Mouse (Mus musculus): ENCODE results near the gene Myh8. TPM values are rescaled to one million over a fixed set of nuclear protein-coding genes. Genes with fewer than 3 reads are reported as not detected.

The Myh8 gene
- polyA plus RNA-seq (2015; fragmentation: Nextera tagmentation; extraction: Ambion mirVana): 7.4 and 13.5 TPM in 2 replicates

DNA sequence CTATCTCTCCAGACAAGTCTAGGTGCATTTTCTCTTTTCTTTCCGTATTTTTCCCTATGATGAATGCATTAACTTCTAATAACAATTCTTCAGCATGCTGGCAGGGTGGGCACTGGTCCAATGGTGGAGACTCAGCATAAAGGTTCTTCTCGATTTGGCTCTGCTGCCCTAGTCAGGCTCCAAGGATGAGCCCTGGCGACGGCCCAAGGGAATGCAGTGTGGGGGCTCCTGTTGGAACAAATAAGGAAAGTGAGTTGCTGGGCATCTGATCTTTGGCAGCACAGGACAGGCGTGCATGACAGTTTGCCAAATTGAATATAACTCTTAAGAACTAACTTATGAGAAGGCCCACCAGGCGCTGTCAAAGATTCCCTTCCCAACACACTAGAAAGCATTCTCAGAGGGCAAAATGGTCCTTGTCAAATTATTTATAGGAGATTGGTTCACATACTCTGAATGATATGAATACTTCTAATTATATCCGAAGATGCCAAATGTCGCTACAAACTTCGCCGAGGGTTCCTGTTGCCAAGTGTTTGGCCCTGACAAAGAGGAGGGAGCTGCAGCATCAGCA is at the start of gene Myh8:
Gene Myh8 (plus strand): TSS at position 524 of the 574 bp plus-strand sequence.
- Histone ChIP-seq H3K4me1 (replicated peaks) (no peaks in the 10 kb centered on the region), H3K4me3 (replicated peaks) (no peak within 1 kb of the TSS), H3K9ac (no peak within 1 kb of the TSS), H3K27me3 (no peaks in the 10 kb centered on the region), H3K36me3 (replicated peaks) (no peaks in the 10 kb centered on the region), H3K27ac (replicated peaks) (no peak within 1 kb of the TSS), H3K9me3 (replicated peaks) (no peaks in the 10 kb centered on the region), H3K4me2 (no peak within 1 kb of the TSS)
- ATAC-seq (ENCODE audit: insufficient read depth): no peak
- 69% methylated on average over 10 of the region's 10 CpGs for WGBS (ENCODE audit: insufficient replicate concordance)

- no peaks in the 10 kb centered on the region for H3K9me3 ChIP-seq (replicated peaks)
- H3K36me3 ChIP-seq (replicated peaks): no peaks in the 10 kb centered on the region
- no peak overlapping the region for H3K4me2 ChIP-seq
- no peak overlapping the region for H3K9ac ChIP-seq
- H3K27ac ChIP-seq (replicated peaks): no peak overlapping the region
- no peak overlapping the region for H3K4me3 ChIP-seq (replicated peaks)
- no peaks in the 10 kb centered on the region for H3K27me3 ChIP-seq
- 54% methylated on average over 3 of the region's 3 CpGs for WGBS (ENCODE audit: insufficient replicate concordance)
- H3K4me1 ChIP-seq (replicated peaks): no peaks in the 10 kb centered on the region
- ATAC-seq (ENCODE audit: insufficient read depth): no peak
Observed at GRCm38 (mm10) chr11:67228731-67229130, 48.2 kb upstream of the Myh8 start.

DNA sequence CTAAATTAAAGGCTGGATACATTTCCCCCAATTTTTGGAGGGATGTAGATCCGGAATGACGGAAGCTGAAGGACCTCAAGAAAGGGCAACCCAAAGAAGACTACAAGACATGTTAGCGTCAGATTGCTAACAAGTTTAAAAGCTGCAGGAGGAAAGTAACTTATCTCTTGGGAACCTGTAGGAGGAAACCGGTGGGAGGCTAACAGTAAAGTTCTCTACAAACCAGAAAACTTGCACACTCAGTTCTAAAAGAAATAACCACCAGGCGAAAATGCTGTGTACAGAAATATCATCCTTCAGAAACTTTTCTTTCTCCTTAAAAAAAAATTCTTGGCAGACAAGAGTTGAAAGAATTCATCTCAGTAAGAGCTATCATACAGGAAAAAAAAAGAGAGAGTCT is 47.8 kb upstream of the Myh8 start:
- WGBS (ENCODE audit: insufficient replicate concordance): 55% methylated on average over 5 of the region's 5 CpGs
- H3K4me3 ChIP-seq (replicated peaks): no peak overlapping the region
- no peak overlapping the region for H3K4me2 ChIP-seq
- no peaks in the 10 kb centered on the region for H3K4me1 ChIP-seq (replicated peaks)
- H3K9me3 ChIP-seq (replicated peaks): no peaks in the 10 kb centered on the region
- ATAC-seq (ENCODE audit: insufficient read depth): no peak
- H3K36me3 ChIP-seq (replicated peaks): no peaks in the 10 kb centered on the region
- H3K27me3 ChIP-seq: no peaks in the 10 kb centered on the region
- H3K9ac ChIP-seq: no peak overlapping the region
- H3K27ac ChIP-seq (replicated peaks): no peak overlapping the region

DNA sequence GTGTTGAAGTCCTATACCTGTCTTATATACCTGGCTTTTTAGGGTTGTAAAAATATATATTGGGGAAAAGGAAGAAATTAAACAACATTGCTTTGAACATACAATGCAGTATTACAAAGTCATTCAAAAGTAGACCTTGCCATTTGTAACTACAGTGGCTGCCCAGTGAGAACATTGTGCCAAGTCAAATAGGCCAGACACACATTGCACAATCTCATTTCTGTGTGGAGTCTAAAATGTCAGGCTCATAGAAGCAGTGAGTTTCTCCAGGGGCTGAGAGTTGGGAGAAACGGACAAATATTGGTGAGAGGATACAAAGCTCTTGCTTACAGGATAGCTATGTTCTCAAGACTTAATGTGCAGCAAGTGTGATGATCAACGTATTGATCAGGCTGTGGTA is 47.0 kb upstream of the Myh8 start:
- H3K9me3 ChIP-seq (replicated peaks): no peaks in the 10 kb centered on the region
- H3K4me1 ChIP-seq (replicated peaks): no peaks in the 10 kb centered on the region
- 69% methylated on average over 2 of the region's 2 CpGs for WGBS (ENCODE audit: insufficient replicate concordance)
- no peak overlapping the region for H3K4me2 ChIP-seq
- H3K36me3 ChIP-seq (replicated peaks): no peaks in the 10 kb centered on the region
- ATAC-seq (ENCODE audit: insufficient read depth): no peak
- no peaks in the 10 kb centered on the region for H3K27me3 ChIP-seq
- no peak overlapping the region for H3K27ac ChIP-seq (replicated peaks)
- no peak overlapping the region for H3K4me3 ChIP-seq (replicated peaks)
- no peak overlapping the region for H3K9ac ChIP-seq

GRCm38 (mm10) chr11:67235639-67236358 is 41.1 kb upstream of the Myh8 start:
- no peak for ATAC-seq (ENCODE audit: insufficient read depth)
- Histone ChIP-seq H3K4me3 (replicated peaks) (no peak overlapping the region), H3K27me3 (no peaks in the 10 kb centered on the region), H3K9ac (no peak overlapping the region), H3K4me1 (replicated peaks) (no peaks in the 10 kb centered on the region), H3K36me3 (replicated peaks) (no peaks in the 10 kb centered on the region), H3K4me2 (no peak overlapping the region), H3K27ac (replicated peaks) (no peak overlapping the region), H3K9me3 (replicated peaks) (no peaks in the 10 kb centered on the region)
- 48% methylated on average over 5 of the region's 5 CpGs for WGBS (ENCODE audit: insufficient replicate concordance)

DNA sequence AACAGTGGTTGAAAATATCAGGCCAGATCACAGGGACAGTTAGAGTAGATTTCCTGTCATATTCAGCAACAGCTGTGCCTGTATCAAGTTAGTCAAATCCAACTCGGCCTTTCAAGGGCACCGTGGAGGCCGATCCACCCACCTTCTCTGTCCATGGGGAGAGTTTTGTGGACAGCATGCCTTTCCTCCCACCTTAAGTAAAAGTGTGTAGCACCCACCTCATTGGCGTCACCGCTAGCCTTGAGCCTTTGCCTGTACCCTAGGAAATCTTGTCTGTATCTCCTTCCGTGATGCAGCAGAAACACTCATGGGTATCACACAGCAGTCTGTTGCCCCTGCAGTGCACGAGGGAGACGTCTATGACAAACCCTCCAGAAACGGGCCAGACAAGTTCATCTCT is 40.1 kb upstream of the Myh8 start:
- no peaks in the 10 kb centered on the region for H3K4me1 ChIP-seq (replicated peaks)
- no peak overlapping the region for H3K4me2 ChIP-seq
- H3K9me3 ChIP-seq (replicated peaks): no peaks in the 10 kb centered on the region
- no peak overlapping the region for H3K27ac ChIP-seq (replicated peaks)
- H3K27me3 ChIP-seq: no peaks in the 10 kb centered on the region
- no peak overlapping the region for H3K4me3 ChIP-seq (replicated peaks)
- H3K36me3 ChIP-seq (replicated peaks): no peaks in the 10 kb centered on the region
- no peak overlapping the region for H3K9ac ChIP-seq
- WGBS (ENCODE audit: insufficient replicate concordance): 57% methylated on average over 9 of the region's 9 CpGs
- no peak for ATAC-seq (ENCODE audit: insufficient read depth)

DNA sequence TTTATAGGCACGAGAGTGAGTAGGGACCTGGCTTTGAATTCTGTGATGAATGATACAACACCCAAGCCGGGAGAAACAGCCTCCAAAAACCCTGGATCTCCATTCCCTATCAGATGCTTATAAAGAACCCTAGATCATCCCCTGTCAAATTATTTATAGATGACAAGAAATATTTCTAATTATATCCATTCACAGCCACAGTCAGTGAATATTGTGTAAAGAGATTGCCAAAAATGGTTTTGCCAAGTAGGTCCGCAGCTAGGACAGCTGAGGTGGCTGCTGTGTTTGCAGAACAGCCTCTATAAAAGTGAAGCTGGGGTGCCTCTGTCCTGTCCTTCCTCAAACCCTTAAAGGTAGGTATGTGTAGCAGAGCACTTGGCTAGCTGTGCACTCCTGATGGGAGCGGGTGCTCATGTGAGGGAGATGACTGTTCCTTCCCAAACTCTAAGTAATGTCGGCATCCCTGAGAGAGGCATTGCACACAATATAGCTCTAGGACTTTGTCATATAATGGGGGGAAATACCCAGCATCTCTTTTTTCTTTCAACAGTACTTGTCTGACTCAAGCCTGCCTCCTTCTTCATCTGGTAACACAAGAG is 39.3 kb upstream of the Myh8 start, which contains the start of gene Myh4:
Gene Myh4 (plus strand): TSS at position 549 of the 599 bp plus-strand sequence.
- Histone ChIP-seq H3K4me2 (no peak within 1 kb of the TSS), H3K36me3 (replicated peaks) (no peaks in the 10 kb centered on the region), H3K4me3 (replicated peaks) (no peak within 1 kb of the TSS), H3K9ac (no peak within 1 kb of the TSS), H3K4me1 (replicated peaks) (no peaks in the 10 kb centered on the region), H3K27me3 (no peaks in the 10 kb centered on the region), H3K9me3 (replicated peaks) (no peaks in the 10 kb centered on the region), H3K27ac (replicated peaks) (no peak within 1 kb of the TSS)
- WGBS (ENCODE audit: insufficient replicate concordance): 61% methylated on average over 5 of the region's 5 CpGs
- ATAC-seq (ENCODE audit: insufficient read depth): no peak

DNA sequence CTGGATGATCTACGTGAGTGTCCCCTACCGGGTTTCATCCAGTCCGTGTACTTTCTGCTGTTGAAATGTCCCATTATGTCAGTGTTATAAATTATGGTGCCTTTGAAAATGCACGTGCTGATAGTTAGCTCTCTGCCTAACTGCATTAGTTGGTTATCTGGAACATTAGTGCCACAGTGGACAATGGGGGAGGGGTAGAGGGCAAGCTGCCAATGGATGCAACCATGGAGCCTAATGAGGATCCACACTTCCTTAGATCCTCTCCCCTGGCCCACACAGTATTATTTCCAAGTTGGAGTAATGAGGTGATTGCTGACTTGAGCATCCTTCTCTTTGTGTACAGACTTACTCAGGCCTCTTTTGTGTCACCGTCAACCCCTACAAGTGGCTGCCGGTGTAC is 35.9 kb upstream of the Myh8 start:
- Histone ChIP-seq H3K27me3 (no peaks in the 10 kb centered on the region), H3K36me3 (replicated peaks) (no peaks in the 10 kb centered on the region), H3K9me3 (replicated peaks) (no peaks in the 10 kb centered on the region), H3K9ac (no peak overlapping the region), H3K27ac (replicated peaks) (no peak overlapping the region), H3K4me2 (no peak overlapping the region), H3K4me3 (replicated peaks) (no peak overlapping the region), H3K4me1 (replicated peaks) (no peaks in the 10 kb centered on the region)
- 72% methylated on average over 6 of the region's 6 CpGs for WGBS (ENCODE audit: insufficient replicate concordance)
- no peak for ATAC-seq (ENCODE audit: insufficient read depth)

GRCm38 (mm10) chr11:67253691-67254090 is 23.2 kb upstream of the Myh8 start:
- Histone ChIP-seq H3K4me3 (replicated peaks) (no peak overlapping the region), H3K4me2 (no peak overlapping the region), H3K27ac (replicated peaks) (no peak overlapping the region), H3K4me1 (replicated peaks) (no peaks in the 10 kb centered on the region), H3K36me3 (replicated peaks) (no peaks in the 10 kb centered on the region), H3K27me3 (no peaks in the 10 kb centered on the region), H3K9me3 (replicated peaks) (no peaks in the 10 kb centered on the region), H3K9ac (no peak overlapping the region)
- ATAC-seq (ENCODE audit: insufficient read depth): no peak
- WGBS (ENCODE audit: insufficient replicate concordance): 63% methylated on average over 4 of the region's 4 CpGs

- Histone ChIP-seq H3K27me3 (no peaks in the 10 kb centered on the region), H3K4me1 (replicated peaks) (no peaks in the 10 kb centered on the region), H3K27ac (replicated peaks) (no peak overlapping the region), H3K4me2 (no peak overlapping the region), H3K36me3 (replicated peaks) (no peaks in the 10 kb centered on the region), H3K9ac (no peak overlapping the region), H3K4me3 (replicated peaks) (no peak overlapping the region), H3K9me3 (replicated peaks) (no peaks in the 10 kb centered on the region)
- ATAC-seq (ENCODE audit: insufficient read depth): no peak
- 62% methylated on average over 7 of the region's 7 CpGs for WGBS (ENCODE audit: insufficient replicate concordance)
Observed at GRCm38 (mm10) chr11:67257048-67257447, 19.9 kb upstream of the Myh8 start.

DNA sequence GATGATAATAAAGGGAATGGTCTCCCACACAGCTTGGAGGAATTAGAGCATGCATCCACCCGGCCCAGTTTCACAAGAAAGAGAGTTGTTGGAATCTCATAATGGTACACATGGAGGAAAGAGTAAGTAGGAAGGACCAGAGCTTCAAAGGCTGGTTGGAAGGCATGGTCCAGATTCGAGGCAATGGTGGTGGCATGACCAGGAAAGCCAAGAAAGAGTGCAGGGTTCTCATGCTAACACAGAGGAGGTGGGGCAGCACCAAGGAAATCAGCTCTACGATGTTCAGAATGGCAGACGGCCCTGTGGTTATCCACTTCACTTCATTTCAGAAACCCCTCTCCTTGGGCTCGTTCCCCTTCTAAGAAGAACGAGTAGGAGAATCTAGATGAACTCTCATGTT is 16.0 kb upstream of the Myh8 start:
- WGBS (ENCODE audit: insufficient replicate concordance): 52% methylated on average over 6 of the region's 6 CpGs
- H3K4me2 ChIP-seq: no peak overlapping the region
- no peak for ATAC-seq (ENCODE audit: insufficient read depth)
- H3K4me1 ChIP-seq (replicated peaks): no peaks in the 10 kb centered on the region
- no peak overlapping the region for H3K9ac ChIP-seq
- no peak overlapping the region for H3K27ac ChIP-seq (replicated peaks)
- H3K27me3 ChIP-seq: no peaks in the 10 kb centered on the region
- H3K4me3 ChIP-seq (replicated peaks): no peak overlapping the region
- no peaks in the 10 kb centered on the region for H3K9me3 ChIP-seq (replicated peaks)
- no peaks in the 10 kb centered on the region for H3K36me3 ChIP-seq (replicated peaks)

Data from liver, embryonic 15.5 days (tissue).